Mouse (Mus musculus) right cerebral cortex, postnatal 10 days (tissue): Measurements from ENCODE around the gene Atxn2.
"Not testable (repeated sequence)": the region's sequence is repeated elsewhere in the genome, so short reads cannot be mapped to it uniquely, and the experiment has no call there.

Source experiments
- DNase-seq, 2 experiments: peaks; one replicate each; pipeline ENCODE4 v3.0.0; 2021; ENCODE audit warnings: low spot score in 2 of 2

Gene Atxn2

DNA sequence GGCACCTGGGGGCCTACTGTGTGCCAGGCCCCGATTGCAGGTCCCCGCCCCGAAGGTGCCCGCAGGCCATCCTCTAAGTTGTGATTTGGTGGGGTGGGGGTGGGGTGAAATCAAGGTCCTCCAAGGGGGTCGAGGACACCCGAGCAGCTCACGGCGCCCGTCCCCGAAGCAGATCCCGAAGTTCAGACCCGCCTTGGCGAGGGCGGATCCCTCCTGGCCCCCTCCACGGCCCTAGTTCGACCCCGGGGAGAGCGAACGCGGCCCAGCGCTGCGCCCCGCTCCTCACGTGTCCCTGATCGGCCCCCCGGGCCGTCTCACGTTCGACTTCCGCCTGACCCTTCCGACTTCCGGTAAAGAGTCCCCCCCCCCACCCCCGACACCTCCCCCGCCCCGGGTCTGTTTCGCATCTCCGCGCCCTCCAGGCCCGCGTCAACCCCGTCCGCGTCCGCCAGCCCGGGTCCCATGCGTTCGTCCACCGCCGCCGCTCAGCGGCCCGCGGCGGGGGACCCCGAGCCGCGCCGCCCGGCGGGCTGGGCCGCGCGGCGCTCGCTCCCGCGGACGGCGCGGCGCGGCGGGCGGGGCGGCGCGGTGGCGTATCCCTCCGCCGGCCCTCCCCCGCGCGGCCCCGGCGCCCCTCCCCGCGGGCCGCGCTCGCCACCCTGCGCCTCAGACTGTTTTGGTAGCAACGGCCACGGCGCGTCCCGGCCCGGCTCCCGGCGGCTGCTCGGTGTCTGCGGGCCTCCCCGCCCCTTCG lies at the start of gene Atxn2:
Gene Atxn2 (plus strand): TSS at position 164 of the 754 bp plus-strand sequence.
- peak; percentile 89 to 91 for DNase-seq

DNA sequence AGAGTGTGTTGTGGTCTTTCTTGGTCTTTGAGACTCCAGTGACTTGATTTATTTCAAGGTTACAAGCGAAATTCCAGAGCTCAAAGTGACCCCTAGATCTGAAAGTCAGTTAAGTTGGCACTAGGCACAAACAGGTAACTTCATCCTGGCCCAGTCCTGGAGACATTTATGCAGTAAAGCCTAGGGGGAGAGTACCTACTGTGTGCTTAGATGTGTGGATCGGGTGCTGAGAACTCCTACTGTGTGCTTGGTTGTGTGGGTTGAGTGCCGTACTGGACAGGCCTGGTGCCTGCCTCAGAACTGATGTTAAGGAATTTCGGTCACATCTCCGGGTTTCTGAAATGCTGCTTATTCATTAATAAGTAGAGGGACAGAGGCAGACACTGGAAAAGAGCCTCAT lies 49.6 kb upstream of the Atxn2 start:
- DNase-seq, result no peak

DNA sequence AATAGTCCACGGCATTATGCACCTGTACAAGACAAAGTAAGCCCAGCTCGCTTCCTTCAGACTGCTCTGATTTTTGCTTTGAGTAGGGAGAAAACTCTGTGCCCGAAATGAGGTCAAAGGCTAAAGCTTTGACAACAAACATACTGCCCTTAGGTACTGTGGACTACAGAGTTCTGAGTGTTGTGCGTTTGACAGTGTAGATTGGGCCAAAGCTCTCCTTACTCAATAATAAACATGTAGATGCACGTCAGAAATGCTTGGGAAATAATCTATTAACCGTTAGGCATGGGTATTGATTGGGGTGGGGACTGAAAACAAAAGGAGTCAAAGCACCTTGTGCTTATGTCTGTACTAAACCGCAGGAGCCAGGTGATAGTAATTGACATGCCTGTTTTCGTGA lies 47.7 kb upstream of the Atxn2 start:
- DNase-seq, result no peak

DNA sequence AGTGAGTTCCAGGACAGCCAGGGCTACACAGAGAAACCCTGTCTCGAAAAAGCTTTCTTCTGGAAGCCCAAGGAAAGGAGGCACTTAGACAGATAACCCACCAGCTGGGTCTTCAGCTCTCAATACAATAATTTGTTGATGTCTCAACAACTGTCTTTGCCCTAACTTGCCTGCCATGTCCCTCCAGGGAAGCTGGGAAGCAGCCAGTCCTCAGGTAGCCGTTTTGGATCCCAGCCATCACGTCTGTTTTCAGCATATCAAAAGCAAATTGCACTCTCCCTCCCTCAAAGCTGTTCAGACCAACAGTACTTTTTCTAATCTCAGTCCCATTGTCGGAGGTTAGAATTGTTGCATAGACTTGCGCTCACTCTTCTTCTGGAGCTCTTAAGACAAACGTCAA lies 47.1 kb upstream of the Atxn2 start:
- no peak for DNase-seq

DNA sequence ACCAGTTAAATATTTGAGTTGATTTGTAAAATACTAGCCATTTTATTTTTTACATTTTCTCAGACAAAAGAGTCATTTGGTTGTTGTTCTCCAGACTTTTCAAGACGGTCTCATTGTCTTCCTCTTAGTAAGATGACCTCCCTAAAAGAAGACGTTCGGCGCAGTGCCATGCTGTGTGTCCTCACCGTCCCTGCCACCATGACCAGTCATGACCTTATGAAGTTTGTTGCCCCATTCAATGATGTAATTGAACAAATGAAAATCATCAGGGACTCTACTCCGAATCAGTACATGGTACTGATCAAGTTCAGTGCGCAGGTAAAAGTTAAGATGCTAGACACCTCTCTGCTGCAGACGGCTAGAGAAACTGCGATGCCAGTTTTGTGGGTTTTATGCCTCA lies 46.2 kb upstream of the Atxn2 start:
- no peak for DNase-seq

DNA sequence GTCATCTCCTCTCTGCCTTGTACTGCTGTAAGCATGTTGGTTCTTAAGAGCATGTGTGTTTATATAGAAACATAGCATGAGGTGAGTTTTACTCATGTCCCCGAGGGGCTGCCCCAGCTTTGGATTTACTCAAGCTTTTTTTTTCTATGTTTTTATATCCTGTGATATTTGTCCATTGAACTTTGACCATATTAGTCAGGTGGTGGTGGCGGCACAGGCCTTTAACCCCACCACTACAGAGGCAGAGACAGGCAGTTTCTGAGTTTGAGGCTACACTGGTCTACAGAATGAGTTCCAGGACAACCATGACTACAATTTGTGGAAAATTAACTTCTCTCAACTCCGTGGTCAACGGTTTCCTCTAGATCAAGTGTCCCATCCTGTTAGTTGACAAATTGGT lies 44.1 kb upstream of the Atxn2 start:
- no peak for DNase-seq

DNA sequence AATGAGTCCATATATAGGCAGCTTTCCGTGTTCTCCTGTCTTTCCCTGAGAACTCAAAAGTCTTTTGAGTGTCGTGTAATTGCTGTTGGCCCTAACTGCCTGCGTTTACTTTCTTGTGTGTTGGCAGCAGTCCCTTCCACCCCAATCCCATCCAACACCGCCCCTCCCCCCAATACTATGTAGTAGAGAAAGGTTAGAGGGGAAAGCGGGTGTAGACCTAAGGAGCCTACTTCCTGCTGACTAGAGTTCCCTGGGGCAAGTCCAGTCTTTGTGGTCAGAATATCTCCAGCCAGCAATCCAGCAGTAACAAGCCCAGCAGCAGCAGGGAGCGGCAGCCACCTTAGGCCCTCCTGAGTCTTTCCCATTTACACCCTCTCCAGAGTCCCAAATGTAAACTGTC lies 42.7 kb upstream of the Atxn2 start:
- DNase-seq, result no peak

DNA sequence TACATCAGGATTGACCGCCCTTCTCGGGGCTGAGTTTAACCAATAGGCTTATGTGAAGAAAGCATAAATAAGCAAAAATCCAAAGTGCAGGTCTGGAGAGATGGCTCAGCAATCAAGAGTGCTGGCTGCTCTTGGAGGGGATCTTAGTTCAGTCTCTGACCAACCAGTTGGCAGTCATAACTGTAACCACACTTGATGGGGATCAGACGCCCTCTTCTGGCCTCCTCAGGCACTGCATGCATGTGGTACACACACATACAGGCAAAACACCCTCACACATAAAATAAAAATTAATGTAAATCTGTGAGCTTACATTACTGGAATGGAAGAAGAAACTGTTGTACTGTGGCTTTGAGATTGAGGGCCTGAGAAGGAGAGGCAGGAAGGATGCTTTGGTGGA lies 40.7 kb upstream of the Atxn2 start:
- DNase-seq, result no peak

DNA sequence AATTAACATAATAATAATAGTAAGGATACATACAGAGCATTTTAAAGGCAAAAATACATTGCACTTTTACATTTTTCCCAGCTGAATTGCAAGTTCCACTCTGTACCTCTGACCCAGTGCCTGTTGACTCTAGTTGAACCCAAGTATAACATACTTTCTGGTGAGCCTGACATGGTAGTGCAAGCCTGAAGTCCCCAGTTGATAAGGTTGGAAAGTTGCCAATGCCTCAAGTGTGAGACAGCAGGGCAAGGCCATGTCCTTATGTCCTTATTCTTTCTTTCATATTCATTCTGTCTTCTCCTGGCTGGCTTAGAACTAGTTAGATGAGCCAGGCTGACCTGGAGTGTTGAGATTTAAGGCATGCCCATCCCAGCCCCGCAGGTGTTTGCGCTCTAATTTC lies 28.9 kb upstream of the Atxn2 start:
- DNase-seq, result no peak

DNA sequence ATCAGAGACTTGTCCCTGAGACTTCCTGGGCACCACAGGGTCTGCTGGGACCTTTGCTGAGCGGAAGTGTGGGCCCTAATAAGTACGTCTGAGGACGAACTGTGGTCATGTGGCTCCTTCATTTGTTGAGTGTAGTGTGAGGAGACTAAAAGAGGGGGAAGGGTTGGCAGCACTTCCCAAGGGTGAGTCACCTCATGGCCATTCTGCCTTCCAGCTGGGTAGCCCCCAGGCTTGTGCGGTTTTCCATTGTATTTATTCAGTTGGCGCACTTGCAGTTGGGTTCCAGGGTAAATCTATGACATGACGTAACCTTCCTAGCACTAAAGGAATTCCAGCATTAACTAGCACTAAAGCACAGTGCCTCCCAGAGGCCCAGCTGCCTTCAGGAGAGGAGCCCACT lies 25.6 kb upstream of the Atxn2 start:
- no peak for DNase-seq

DNA sequence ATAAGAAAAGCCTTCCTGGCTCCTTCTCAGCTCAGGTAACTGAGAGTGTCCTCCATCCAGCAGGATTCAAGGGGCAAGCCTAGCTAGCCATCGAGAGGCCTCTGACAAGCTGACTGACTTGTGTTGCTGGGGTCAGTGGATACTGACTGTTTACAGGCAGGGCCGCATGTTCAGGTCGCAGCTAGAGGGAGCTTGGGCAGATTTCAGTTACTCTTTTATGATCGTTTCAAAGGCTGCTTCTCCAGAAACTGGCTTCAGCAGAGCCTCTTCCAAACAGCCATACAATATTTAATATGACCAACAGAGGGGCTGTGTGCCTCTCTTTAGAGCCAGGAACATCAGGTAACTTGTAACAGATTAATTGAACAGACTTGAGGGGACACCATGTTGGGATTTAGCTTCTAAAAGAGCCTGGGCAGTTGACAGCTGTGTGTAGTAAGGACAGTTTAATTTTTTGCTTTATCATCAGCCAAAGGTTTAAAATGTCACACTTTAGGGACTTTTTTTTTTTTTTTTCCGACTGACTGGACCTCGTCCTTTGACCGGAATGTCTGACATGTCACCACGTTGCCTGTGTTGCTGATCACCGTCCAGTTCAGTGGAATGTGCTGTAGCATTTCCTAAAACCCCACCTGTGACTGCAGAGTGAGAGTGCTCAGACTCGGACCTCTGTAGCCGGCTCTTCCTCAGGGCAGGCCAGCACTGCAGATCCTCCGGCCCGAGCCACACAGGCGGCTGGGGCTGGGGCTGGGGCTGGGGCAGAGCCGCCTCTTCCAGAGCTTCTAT lies 24.8 kb upstream of the Atxn2 start:
- no peak for DNase-seq

DNA sequence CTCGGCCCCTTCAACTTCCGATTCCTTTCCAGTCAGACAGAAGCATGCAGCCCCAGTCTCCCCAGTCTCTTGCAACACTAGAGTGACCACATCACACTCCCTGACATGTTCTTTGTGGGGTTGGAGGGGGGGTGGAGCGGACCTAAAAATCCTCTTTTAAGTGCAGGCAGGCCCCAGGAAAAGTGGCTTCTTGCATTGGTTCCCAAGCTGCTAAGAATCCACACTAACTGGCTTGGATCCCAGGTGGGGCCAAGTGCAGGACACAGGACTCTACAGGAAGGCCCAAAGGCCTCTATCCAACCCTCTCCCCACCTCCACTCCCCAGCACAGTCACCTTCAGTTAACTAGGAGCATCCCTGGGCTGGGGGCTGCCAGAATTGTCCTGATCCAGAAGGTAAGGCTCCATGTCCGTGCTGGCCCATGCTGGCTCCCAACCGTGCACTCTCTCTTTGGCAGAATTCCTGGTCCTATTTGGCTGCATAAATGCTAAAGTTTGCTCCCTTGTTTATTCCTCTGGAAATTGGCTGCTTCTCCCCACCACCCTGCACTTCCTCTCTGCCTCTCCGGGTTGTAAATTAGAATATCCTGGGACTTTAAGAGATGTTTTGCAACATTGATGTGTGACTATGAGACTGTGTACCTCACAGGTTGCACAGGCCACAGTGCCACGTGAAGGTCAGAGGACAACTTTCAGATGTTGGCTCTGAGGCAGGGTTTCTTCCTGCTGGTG lies 20.5 kb upstream of the Atxn2 start:
- DNase-seq, result peak in 1 of 2 experiments; percentile 47

DNA sequence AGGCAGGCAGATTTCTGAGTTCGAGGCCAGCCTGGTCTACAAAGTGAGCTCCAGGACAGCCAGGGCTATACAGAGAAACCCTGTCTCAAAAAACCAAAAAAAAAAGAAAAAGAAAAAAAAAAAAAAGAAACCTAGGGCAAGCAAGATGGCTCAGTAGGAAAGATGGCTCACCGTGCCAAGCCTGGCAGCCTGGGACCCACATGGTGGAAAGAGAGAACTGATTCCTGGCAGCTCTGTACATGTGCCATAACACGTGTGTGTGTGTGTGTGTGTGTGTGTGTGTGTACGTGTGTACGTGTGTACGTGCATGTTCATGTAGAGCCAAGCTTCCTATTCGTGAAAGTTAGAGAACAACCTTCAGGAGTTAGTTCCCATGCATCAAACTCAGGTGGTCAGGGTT lies 19.7 kb upstream of the Atxn2 start:
- DNase-seq, result not testable (repeated sequence)

DNA sequence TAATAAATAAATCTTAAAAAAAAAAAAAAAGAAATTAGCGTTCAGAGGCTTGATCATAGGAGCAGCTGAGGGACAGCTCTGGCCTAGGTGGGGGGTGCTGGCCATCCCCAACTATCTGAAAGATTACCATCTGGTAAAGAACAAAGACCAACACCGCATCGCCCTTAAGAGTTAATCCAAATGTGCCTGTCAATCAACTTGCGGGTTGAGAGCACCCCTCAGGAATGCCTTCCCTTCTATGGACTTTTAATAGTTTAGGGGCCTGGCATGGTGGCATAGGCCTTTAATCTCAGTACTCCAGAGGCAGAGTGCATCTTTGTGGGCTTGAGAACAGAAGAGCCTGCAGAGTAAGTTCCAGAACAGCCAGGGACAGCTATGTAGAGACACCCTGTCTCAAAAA lies 18.2 kb upstream of the Atxn2 start:
- no peak for DNase-seq

DNA sequence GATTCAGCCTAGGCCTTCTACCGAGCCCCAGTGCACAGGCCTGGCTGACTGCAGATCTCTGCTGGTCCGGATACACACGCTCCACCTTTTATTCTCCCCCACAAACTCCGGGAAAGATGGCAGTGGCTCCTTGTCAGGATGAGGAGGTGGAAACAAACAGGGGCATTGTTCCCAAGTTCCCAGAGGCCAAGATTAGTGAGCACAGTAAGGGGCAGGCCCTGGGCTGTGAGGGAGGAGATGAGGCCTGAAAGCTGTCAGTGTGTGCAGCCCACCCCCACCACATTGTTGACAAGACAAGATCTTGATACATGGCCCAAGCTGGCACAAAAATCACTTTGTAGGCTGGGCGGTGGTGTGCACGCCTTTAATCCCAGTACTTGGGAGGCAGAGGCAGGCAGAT lies 14.4 kb upstream of the Atxn2 start:
- DNase-seq, result no peak

DNA sequence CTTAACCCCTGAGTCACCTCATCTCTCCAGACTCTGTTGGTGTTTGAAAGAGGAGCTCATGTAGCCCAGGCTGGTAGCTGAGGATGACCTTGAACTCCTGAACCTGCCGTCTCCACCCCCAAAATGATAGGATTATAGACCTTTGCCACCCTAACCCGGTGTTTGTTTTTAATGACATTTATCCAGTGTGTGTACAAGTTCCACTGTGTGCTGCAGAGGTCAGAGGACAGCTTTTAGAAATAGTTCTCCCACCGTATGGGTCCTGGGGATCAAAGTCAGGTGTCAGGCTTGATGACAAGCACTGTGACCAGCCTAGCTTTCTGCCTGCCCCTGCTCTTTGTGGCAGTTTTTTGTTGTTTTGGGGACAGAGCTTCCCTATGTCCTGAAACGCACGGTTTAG lies 11.2 kb upstream of the Atxn2 start:
- no peak for DNase-seq

DNA sequence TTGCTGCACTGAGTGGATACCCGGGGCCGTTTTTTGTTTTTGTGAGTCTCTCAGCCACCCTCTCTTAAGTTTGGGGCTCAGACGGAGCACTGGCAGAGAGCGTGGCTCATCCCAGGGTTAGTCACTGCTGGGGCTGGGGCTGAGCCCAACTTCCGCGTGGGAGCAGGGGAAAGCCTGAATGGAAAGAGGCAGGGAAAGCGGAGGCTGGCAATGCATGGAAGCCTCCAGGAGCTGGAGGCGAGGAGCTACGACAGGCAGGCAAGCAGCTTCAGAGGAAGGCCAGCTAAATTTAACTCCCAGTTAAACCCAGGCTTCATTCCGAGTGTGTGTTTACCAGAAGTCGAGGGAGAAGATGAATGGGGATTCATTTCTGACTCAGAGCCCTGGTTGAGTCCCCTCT lies 10.6 kb upstream of the Atxn2 start:
- DNase-seq, result peak; percentile 71 to 75

DNA sequence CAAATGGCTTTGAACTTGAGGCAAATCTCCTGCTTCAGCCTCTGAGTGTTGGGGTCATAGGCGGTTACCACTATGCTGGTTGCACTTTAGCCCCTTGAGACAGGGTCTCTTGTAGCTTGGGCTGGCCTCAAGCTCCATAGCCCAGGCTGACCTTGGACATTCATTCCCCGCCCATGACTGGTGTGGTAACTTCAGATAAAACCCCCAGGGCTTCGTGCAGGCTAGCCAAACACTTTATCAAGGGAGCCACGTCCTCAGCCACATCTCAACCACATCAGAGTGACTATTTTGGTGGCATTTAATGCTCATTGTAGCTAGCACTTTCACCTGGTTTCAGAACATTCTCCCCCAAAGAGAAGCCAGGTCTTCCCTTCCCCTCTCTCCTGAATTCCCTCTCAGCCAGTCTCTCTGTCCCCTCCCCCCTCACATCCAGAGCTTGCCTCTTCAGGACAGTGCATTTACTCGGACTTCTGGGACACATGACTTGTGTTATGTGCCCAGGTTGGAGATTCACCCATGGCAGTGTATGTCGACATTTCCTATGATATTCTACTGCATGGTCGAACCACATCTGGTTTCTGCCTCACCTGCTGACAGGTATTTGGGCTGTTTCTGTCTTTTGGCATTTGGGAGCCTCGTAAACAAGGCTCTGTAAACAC lies 9.9 kb upstream of the Atxn2 start:
- no peak for DNase-seq

DNA sequence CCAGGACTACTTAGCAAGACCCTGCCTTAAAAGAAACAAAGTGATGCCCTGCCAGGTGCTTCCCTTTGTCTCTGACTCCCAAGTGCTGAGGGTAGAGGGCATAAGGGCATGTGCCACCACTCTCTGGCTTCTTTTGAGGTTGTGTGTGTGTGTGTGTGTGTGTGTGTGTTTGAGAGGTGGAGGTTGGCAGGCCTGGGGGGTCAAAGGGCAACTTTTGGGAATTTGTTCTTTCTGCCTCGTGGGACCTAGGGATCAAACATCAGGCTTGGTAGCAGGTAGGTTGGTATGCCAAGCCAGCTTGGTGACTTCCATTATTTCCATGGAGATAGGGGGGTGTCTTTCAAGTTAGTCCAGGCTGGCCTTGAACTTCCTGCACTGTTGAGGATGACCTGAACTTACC lies 7.8 kb upstream of the Atxn2 start:
- no peak for DNase-seq

DNA sequence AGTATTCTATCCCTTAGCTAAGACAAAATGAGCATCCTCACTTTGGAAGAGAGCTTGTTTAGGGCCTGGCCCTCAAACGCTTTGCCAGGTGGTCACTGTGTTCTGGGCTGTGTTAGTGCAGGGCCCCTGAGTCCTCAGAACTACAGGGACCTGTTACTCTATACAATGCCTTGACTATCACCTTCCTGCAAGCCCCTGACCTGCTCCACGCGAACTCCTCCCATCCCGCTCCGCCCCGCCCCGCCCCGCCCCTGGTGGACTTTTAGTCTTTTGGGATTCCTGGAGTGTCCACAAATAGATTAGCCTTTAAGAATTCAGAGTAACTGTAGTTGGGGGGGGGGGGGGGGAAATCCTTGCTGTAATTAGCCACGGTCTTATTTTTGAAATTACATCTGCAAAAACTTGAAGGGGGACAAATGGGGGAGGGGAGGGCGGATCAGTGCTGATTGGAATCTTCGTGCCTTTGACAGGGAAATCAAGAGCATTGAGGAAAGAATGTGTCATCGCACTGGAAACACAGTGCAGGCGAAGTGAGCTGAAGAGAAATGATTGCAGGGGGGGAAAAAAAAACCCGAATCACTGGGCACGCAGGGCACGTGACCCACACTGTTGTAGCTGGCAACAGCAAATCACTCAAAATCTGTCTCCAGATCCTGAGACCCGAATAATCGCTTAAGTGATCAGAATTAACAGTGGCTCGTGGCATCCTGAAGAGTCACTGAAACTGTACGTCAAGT lies 6.5 kb upstream of the Atxn2 start:
- peak in 1 of 2 experiments; percentile 50 for DNase-seq

DNA sequence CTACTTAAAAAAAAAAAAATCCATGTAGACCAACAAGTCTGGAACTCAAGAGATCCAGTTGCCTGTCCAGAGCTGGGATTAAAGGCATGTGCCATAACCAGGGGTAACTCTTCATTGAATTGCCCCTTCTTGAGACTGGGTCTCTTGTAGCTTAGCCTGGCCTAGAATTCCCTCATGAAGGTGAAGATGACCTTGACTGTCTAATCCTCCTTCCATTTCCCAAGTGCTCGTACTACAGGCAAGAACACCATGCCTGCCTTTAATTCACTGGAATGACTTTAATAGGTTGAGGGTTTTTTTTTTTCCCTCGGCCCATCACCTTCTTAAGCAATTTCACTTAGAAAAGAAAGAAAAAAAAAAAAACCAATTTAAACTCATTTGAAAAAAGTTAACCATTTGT lies 735 bp upstream of the Atxn2 start:
- no peak for DNase-seq

DNA sequence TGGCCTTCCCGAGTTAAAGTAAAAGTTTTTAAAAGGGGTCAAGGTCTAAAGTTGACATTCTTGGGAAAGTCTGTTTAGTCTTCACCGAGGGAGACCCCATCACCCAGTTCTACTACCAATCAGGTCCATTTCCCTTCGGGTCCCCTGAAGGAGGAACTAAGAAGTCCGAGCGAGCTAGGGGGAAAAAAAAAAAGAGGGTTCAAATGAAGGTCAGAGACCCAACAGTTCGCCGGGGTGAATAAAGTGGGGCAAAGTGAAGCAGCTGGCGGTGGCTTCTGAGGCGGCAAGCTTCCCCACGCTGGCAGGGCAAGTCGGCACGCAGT lies 325 bp upstream of the Atxn2 start:
- no peak for DNase-seq
